Mouse (Mus musculus): Measurements from ENCODE around the gene Usp42. TPM values are rescaled to one million over a fixed set of nuclear protein-coding genes. Genes with fewer than 3 reads are reported as not detected.

The Usp42 gene
- total RNA-seq (2022) = 10 to 100 TPM; 20.6 to 24.0 (median 21.4) TPM

GRCm38 (mm10) chr5:143732180-143732891 is at the start of gene Usp42:
TSS of gene Usp42 (minus strand) at chr5:143732280.
- peak; percentile 94 to 95 for DNase-seq (ENCODE audit: low spot score in 2 of 2)

GRCm38 (mm10) chr5:143760508-143760907 is 28.4 kb upstream of the Usp42 start:
- DNase-seq (ENCODE audit: low spot score in 2 of 2) = no peak

- DNase-seq (ENCODE audit: low spot score in 2 of 2) = no peak
These were observed 27.5 kb upstream of the Usp42 start for GRCm38 (mm10) chr5:143759554-143759953.

GRCm38 (mm10) chr5:143757755-143758443 is 25.8 kb upstream of the Usp42 start:
- peak; percentile 92 to 93 for DNase-seq (ENCODE audit: low spot score in 2 of 2)

GRCm38 (mm10) chr5:143755529-143756141 is 23.6 kb upstream of the Usp42 start:
- no peak for DNase-seq (ENCODE audit: low spot score in 2 of 2)

GRCm38 (mm10) chr5:143749630-143750208 is 17.6 kb upstream of the Usp42 start:
- DNase-seq (ENCODE audit: low spot score in 2 of 2) = no peak

- DNase-seq (ENCODE audit: low spot score in 2 of 2) = no peak
These were observed 482 bp downstream of the Usp42 start for GRCm38 (mm10) chr5:143731483-143732112.

GRCm38 (mm10) chr5:143730915-143731314 is 1.2 kb downstream of the Usp42 start:
- DNase-seq (ENCODE audit: low spot score in 2 of 2) = no peak

- no peak for DNase-seq (ENCODE audit: low spot score in 2 of 2)
These were observed 10.1 kb downstream of the Usp42 start for GRCm38 (mm10) chr5:143721962-143722361.

GRCm38 (mm10) chr5:143712011-143712800 is 19.9 kb downstream of the Usp42 start:
- DNase-seq (ENCODE audit: low spot score in 2 of 2) = peak in 1 of 2 experiments; percentile 23

- DNase-seq (ENCODE audit: low spot score in 2 of 2) = peak in 1 of 2 experiments; percentile 68
These were observed 20.8 kb downstream of the Usp42 start for GRCm38 (mm10) chr5:143711326-143711725.

GRCm38 (mm10) chr5:143706822-143707200 is 25.3 kb downstream of the Usp42 start:
- DNase-seq (ENCODE audit: low spot score in 2 of 2) = no peak

GRCm38 (mm10) chr5:143706030-143706821 is 25.9 kb downstream of the Usp42 start:
- no peak for DNase-seq (ENCODE audit: low spot score in 2 of 2)

- DNase-seq (ENCODE audit: low spot score in 2 of 2) = no peak
These were observed 26.5 kb downstream of the Usp42 start for GRCm38 (mm10) chr5:143705659-143705982.

- DNase-seq (ENCODE audit: low spot score in 2 of 2) = peak in 1 of 2 experiments; percentile 3
These were observed 27.0 kb downstream of the Usp42 start for GRCm38 (mm10) chr5:143704875-143705658.

GRCm38 (mm10) chr5:143701074-143701473 is 31.0 kb downstream of the Usp42 start:
- no peak for DNase-seq (ENCODE audit: low spot score in 2 of 2)

- DNase-seq (ENCODE audit: low spot score in 2 of 2) = no peak
These were observed 31.8 kb downstream of the Usp42 start for GRCm38 (mm10) chr5:143700247-143700646.

GRCm38 (mm10) chr5:143698454-143698853 is 33.6 kb downstream of the Usp42 start:
- no peak for DNase-seq (ENCODE audit: low spot score in 2 of 2)

GRCm38 (mm10) chr5:143696323-143696722 is 35.8 kb downstream of the Usp42 start:
- DNase-seq (ENCODE audit: low spot score in 2 of 2) = no peak

Data from layer of hippocampus, adult 8-10 months (tissue).